Mouse (Mus musculus) testis, adult 2 months (tissue): ENCODE results near the gene Mpped1. TPM values are rescaled to one million over a fixed set of nuclear protein-coding genes. Genes with fewer than 3 reads are reported as not detected.

Source experiments
- H3K27ac ChIP-seq: fragments of 200-500 bp; 2 replicates; pipeline ENCODE4 v1.5.1; 2012; ENCODE audit warnings: low read depth, low read length; ENCODE audit not compliant: control insufficient read depth, insufficient read depth
- H3K27me3 ChIP-seq: fragments of 200-500 bp; 2 replicates; pipeline ENCODE4 v1.6.1; 2012; ENCODE audit warnings: mild to moderate bottlenecking, low read length, moderate library complexity; ENCODE audit not compliant: control insufficient read depth, insufficient read depth
- H3K36me3 ChIP-seq: fragments of 200-500 bp; 2 replicates; pipeline ENCODE4 v1.6.1; 2012; ENCODE audit warnings: mild to moderate bottlenecking, low read length; ENCODE audit not compliant: control insufficient read depth, insufficient read depth
- H3K4me1 ChIP-seq: fragments of 200-500 bp; 2 replicates; pipeline ENCODE4 v1.6.1; 2012; ENCODE audit warnings: low read length; ENCODE audit not compliant: control insufficient read depth, insufficient read depth
- H3K4me3 ChIP-seq: fragments of 200-500 bp; 2 replicates; pipeline ENCODE4 v1.5.1; 2012; ENCODE audit warnings: low read depth, mild to moderate bottlenecking, low read length, moderate library complexity, mixed read lengths; ENCODE audit not compliant: control insufficient read depth
- CTCF ChIP-seq: fragments of 200-500 bp; IDR thresholded peaks from 2 replicates; pipeline ENCODE4 v1.5.1; 2012; ENCODE audit warnings: low read depth, mild to moderate bottlenecking, inconsistent platforms, low read length, moderate library complexity; ENCODE audit not compliant: control insufficient read depth, insufficient read depth, insufficient replicate concordance
- POLR2A ChIP-seq: fragments of 200-500 bp; IDR thresholded peaks from 2 replicates; pipeline ENCODE4 v1.6.1; 2012; ENCODE audit warnings: low read depth, mild to moderate bottlenecking, inconsistent platforms, low read length, moderate library complexity; ENCODE audit not compliant: control insufficient read depth
- polyA plus RNA-seq: library from polyadenylated mRNA; depleted of rRNA; stranded (reverse); fragments of >200 nt; gene quantifications from 2 replicates; pipeline ENCODE4 v1.2.3, GENCODE M21; 2012; rRNA removed

Gene Mpped1
- polyA plus RNA-seq, 1 experiment = 5.6 TPM

GRCm38 (mm10) chr15:83894261-83894660 is 115.0 kb downstream of the Mpped1 start:
- TF ChIP-seq POLR2A (no peak), CTCF (no peak)
- Histone ChIP-seq H3K4me1 (no peaks in the 10 kb centered on the region), H3K27ac (no peak overlapping the region), H3K4me3 (no peak overlapping the region), H3K27me3 (no peaks in the 10 kb centered on the region), H3K36me3 (no peaks in the 10 kb centered on the region; the same call in 1 of the 2 replicates)

GRCm38 (mm10) chr15:83896011-83896410 is 116.7 kb downstream of the Mpped1 start:
- TF ChIP-seq CTCF (no peak), POLR2A (no peak)
- no peak overlapping the region for H3K27ac ChIP-seq
- no peaks in the 10 kb centered on the region for H3K4me1 ChIP-seq
- H3K4me3 ChIP-seq = no peak overlapping the region
- no peaks in the 10 kb centered on the region for H3K27me3 ChIP-seq
- no peaks in the 10 kb centered on the region; the same call in 1 of the 2 replicates for H3K36me3 ChIP-seq

GRCm38 (mm10) chr15:83897286-83897685 is 118.0 kb downstream of the Mpped1 start:
- Histone ChIP-seq H3K4me1 (no peaks in the 10 kb centered on the region), H3K4me3 (no peak overlapping the region), H3K27me3 (no peaks in the 10 kb centered on the region), H3K36me3 (no peaks in the 10 kb centered on the region; the same call in 1 of the 2 replicates), H3K27ac (no peak overlapping the region)
- no peak for TF ChIP-seq POLR2A
- TF ChIP-seq CTCF = no peak

GRCm38 (mm10) chr15:83906472-83906871 is 127.2 kb downstream of the Mpped1 start:
- Histone ChIP-seq H3K27me3 (no peaks in the 10 kb centered on the region), H3K27ac (no peak overlapping the region), H3K36me3 (no peaks in the 10 kb centered on the region), H3K4me3 (no peak overlapping the region), H3K4me1 (no peaks in the 10 kb centered on the region)
- TF ChIP-seq POLR2A (no peak), CTCF (no peak)

Other genes with a start within 250 kb of the Mpped1 start
- 19.5 and 20.2 TPM in 2 replicates for gene Tspo, start 215.9 kb upstream of the Mpped1 start, polyA plus RNA-seq
- 49.8 and 55.1 TPM in 2 replicates for gene Mcat, start 215.7 kb upstream of the Mpped1 start, polyA plus RNA-seq
- 8.2 and 10.5 TPM in 2 replicates for gene Ttll12, start 184.3 kb upstream of the Mpped1 start, polyA plus RNA-seq
- 0.96 and 1.4 TPM in 2 replicates for gene Scube1, start 54.4 kb upstream of the Mpped1 start, polyA plus RNA-seq